Mouse (Mus musculus): ENCODE measurements around the gene Mafg.

Mafg gene

GRCm38 (mm10) chr11:120623961-120624679 lies 9.3 kb downstream of the Mafg start:
- peak; percentile 89 for DNase-seq (ENCODE audit: low read depth, low spot score)

- no peak for DNase-seq (ENCODE audit: low read depth, low spot score)
Observed at GRCm38 (mm10) chr11:120622805-120623204, 10.6 kb downstream of the Mafg start.

GRCm38 (mm10) chr11:120620195-120620594 lies 13.2 kb downstream of the Mafg start:
- DNase-seq (ENCODE audit: low read depth, low spot score) = no peak

GRCm38 (mm10) chr11:120618619-120619535 lies 14.5 kb downstream of the Mafg start:
- no peak for DNase-seq (ENCODE audit: low read depth, low spot score)

DNA sequence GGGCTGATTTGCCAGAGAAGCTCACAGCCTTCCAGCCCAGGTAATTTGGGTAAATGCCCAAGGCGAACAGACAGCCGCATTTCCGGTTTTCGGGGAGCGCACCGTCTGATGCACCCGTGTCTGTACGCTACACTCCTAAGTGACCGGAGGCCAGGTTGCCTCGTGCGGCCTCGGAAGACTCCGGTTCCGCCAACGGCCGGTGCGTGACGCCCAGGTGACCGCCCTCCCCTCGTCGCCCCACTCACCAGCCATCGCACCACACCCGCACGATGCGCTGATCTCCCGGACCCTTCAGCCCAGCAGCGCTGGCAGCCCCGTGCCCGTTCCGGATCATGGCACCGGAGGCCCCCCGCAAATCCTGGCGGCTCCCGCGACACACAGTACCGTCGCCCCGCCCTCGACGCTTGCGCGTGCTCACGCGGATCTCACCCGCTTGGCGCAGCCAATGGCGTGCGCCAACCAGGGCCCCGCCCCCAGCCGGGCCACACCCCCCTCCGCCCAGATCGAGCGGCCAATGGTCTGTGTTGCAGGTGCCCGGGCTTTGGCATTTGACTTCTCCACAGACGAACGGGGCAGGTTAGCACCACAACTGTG lies 15.8 kb downstream of the Mafg start, which contains the start of gene Pcyt2:
Gene Pcyt2, minus strand, starts transcription at position 418 of the 594 bp plus-strand sequence.
- DNase-seq (ENCODE audit: low read depth, low spot score) = peak; percentile 95

DNA sequence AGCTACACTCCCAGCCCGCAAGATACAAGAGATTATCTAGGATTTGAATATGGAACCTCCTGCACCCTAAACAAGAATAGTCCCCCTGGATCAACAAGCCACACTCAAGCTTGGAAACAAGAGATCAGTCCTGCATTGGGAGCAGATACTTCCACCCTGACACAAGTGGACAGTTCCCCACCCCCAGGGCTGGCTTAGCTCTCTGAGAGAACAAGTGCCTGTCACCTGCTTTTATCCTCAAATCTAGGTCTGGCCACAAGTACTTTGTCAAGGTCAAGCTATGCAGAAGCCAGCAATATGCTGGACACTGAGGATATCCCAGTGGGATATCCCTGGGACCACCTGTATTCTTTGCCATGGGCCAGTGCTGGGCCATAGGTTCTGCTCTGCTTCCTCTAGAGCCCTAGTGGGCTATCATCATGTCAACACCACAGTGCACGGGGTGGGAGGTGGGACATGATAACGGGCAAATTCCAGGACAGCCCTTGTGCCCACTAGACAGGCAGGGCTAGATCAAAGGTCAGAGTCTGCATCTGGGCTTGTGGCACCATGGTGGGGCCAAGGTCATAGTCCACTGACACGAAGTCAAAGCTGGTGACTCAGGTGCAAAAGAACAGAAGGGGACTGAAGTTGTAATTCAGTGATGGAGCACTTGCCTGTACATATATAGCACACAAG lies 16.6 kb downstream of the Mafg start:
- DNase-seq (ENCODE audit: low read depth, low spot score) = no peak

- DNase-seq (ENCODE audit: low read depth, low spot score) = no peak
Observed at GRCm38 (mm10) chr11:120615606-120616203, 17.7 kb downstream of the Mafg start.

GRCm38 (mm10) chr11:120615167-120615566 lies 18.2 kb downstream of the Mafg start:
- DNase-seq (ENCODE audit: low read depth, low spot score) = no peak

DNA sequence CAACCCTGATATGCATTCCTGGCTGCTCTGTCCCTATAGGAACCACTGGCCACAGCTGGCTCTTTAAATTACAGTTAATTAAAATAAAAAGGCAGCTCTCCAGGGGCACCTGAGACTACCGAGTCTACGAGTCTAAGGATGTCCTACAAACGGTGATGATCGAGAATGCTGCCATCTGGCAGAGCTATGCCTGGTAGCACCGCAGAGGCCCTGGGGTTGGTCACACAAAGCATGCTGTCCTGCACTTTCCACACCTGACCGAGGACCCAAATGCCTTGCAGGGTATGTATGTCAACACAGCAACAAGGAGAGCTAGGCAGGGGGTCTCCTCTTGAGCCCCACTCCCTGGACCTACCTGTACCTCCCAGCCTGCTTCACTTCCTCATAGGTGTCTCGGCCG lies 19.4 kb downstream of the Mafg start:
- no peak for DNase-seq (ENCODE audit: low read depth, low spot score)

DNA sequence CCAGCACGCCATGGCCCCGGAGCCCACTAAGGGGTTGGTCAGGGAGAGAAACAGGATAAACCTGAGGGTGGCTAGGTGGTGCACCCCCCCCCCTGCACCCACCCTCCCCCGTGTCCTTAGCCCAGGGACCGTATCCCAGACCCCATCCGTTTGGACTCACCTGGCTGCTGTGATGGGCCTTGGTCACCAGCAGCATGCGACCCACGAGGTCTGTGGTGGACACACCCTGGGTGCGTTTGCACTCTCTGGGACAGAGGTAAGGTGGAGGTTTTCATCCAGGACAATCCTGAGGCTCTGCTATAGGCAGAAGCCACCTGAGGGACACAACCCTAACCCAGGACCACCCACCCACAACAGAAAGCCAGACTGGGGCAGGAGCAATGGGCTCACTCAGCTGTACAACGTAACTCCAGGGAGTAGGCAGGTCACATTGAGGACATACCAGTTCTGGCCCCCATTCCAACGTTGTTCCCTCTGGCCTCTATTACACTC lies 19.9 kb downstream of the Mafg start:
- no peak for DNase-seq (ENCODE audit: low read depth, low spot score)

DNA sequence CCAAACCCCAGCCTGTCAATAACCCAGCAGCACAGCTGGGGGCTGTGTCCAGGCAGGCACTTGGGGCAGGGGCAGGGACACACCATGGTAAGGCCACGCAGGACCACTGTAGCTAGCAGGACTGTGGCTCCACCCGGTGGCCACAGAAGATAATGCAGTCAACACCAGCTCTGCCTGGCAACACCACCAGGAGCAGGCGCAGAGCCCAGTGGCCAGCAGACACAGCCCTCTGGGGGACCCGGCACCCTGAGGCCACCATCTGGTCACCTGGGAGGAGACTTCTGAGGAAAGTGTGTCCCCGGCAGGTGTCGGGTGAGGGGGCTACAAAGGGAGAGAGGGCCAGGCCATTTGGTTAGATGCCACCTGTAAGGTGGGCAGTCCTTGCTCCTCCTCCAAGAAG lies 20.6 kb downstream of the Mafg start:
- peak; percentile 64 for DNase-seq (ENCODE audit: low read depth, low spot score)

DNA sequence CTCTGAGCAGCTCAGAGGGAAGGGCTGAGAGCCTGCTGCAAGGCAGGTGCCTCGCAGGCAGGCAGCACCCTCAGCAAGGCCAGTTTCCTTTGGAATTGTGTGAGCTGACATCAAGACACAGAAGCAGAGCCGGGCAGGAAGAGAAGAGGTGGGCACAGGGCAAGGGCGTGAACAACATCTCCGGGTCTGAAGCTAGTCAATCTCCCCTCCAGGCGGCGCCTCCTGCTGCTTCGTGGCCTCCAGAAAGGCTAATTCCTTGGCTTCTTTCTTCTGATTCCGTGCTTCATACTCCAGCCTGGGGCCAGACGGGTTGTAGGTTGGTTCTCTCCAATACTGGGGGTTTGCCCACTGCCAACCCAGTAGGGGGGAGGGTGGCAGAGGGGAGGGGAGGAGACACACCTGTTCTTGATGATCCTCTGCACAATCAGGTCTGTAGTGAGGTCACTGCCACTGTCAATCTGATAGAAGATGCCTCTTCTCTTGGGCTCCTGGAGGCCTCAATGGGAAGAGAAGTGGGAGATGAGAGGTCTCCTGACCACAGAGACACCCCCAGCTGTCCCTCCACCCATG lies 22.8 kb downstream of the Mafg start:
- DNase-seq (ENCODE audit: low read depth, low spot score) = no peak

GRCm38 (mm10) chr11:120609250-120609649 lies 24.1 kb downstream of the Mafg start:
- DNase-seq (ENCODE audit: low read depth, low spot score) = peak; percentile 88

DNA sequence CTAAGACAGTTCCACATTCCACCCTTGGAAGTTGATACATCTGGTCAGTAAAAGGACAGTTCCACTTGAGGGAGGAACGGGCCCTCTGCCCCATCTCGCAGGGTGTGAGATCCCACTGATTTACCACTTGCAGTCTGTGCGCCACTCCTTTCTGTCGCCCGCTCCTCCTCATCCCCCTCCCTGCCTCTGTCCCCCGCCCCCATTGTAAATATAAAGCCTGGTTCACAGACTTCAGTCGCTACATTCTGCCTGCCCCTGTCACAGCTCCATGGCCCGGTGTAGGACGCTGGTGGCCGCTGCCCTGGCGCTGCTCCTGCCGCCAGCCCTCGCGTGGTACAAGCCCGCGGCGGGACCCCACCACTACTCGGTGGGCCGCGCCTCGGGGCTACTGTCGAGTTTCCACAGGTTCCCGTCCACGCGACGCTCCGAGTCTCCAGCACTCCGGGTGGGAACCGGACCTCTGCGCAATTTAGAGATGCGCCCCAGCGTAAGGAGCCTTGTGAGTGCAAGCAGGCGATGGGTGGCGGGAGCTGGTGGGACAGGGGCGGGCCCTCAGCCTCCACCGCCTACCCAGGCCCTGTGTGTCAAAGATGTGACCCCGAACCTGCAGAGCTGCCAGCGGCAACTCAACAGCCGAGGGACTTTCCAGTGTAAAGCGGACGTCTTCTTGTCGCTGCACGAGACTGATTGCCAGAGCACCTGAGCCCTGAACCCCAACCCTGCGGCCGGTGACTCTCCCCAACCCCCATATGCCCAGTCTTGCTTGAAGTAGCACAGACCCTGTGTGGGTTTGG lies 25.0 kb downstream of the Mafg start, which contains the start of gene Npb:
Gene Npb, plus strand, starts transcription at position 237 of the 794 bp plus-strand sequence.
- DNase-seq (ENCODE audit: low read depth, low spot score) = peak; percentile 41

DNA sequence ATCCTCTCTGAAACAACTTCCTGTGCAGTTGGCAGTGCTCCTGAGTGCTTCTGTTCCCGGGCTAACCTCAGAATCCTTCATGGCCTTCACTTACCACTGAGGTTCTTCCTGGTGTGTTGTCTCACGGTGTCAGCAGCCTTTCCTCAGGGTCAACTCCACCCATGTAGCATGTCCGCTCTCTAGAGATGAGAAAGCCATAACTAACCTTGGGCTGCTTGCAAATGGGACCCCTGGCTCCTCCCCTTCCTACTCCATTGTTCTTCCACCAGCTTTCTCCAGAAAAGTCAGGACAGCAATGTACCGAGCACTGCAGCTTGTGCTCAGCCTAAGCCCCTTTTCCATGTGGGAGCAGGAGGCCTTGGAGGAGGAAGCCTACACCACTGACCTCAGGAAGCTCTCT lies 26.6 kb downstream of the Mafg start:
- DNase-seq (ENCODE audit: low read depth, low spot score) = peak; percentile 50

- no peak for DNase-seq (ENCODE audit: low read depth, low spot score)
Observed at GRCm38 (mm10) chr11:120605667-120606066, 27.7 kb downstream of the Mafg start.

DNA sequence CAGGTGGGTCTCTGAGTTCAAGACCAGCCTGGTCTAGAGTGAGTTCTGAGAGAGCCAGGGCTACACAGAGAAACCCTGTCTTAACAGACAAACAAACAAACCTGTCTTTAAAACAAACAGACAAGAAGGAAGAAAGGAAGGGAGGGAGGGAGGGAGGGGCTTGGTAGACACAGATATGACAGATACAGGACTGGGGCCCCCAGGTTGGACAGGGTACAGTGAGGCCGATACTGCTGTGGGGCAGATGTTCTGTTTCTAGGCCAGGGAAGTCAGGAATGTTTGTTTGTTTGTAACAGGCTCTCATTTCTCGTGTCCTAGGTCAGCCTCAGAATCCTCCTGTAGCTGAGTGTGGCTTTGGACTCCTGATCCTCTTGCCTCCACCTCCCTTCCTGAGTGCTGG lies 29.9 kb downstream of the Mafg start:
- no peak for DNase-seq (ENCODE audit: low read depth, low spot score)

DNA sequence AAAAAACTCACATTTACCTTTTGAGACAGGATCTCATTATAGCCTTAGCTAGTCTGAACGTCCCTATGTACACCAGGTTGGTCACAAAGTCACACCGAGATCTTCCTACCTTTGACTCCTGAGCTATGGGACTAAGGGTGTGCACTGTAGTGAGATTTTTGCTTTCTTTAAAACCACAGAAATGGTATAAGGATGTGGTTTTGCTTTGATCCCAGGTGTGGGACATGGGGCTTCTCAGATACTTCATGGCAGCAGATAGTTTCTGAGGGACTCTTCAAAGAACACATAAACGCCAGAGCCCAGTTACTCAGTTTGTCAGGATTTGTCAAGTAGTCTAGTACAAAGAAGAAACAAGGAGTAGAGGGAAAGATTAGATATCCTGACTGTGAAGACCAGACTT lies 32.7 kb downstream of the Mafg start:
- no peak for DNase-seq (ENCODE audit: low read depth, low spot score)

DNA sequence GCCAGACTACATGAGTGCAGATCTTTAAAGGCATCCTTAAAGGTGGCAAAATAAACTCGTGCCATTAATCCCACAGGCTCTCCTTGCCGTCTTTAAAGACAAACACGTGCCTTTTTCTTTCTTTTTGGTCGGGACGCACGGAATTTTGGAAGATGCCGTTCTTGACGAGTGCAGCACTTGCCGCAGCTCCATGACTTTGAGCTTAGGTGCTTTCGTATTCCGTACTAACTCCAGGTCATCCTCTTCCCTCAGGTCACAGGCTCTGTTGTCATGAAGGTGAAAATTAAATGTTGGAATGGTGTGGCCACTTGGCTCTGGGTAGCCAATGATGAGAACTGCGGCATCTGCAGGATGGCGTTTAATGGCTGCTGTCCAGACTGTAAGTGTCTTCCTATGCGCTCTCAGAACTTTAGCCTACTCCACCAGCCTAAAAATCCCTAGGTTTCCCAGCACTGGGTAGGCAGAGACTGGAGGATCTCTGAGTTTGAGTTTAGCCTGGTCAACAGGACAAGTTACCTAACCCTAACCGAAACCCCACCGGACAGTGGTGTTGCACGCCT lies 34.3 kb downstream of the Mafg start:
- DNase-seq (ENCODE audit: low read depth, low spot score) = no peak
